Mouse (Mus musculus): Measurements from ENCODE around the gene Ankrd35. TPM values are rescaled to one million over a fixed set of nuclear protein-coding genes. Genes with fewer than 3 reads are reported as not detected.

The Ankrd35 gene
- polyA plus RNA-seq, 1 experiment from 2014 or later: 3.2 TPM

DNA sequence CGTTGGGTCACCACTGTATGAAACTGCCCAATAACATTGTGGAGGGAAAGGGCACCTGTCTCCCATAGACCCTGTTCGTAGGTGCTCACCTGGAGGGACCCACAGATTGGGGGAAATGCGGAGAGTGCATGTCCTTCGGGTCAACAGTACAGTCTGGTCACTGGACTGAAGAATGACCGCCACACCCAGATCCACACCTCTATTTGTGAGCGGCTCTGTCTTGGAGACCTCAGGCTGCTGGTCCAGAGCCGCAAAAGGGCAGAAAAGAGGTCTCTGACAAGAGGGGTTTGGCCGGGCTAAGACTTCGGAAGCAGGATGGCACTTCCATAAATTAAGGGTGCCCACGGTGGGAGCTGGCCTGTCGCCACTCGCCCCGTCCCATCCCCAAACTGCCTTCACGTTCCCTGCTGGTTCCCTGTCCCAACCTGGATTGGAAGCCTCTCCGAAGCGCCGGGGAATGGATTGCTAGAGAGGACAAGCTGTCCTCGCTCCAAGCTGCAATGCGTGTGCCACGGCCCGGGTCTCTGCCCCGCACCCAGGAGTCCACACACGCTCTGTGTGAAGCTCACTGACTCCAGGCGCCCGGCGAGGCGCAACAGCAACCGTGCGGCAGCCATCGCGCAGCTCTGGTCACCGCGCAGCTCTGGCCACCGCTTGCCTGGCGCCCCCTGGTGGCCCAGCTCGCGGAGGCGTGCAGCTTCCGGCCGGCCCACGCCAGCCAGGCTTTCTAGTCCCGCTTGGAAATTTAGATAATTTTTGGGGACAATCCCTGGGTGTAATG lies 38.2 kb downstream of the Ankrd35 start, which contains the start of gene Nudt17:
Nudt17 (minus strand) TSS at position 660 of the 781 bp plus-strand sequence.
- ATAC-seq: peak; percentile 93
- H3K4me1 ChIP-seq (ENCODE audit: control insufficient read depth, insufficient read depth, low read length): peaks cover 2% of the 10 kb centered on the region; the same call in 1 of the 2 replicates
- H3K4me2 ChIP-seq (ENCODE audit: low read length): peak within 1 kb of the TSS; percentile 74
- H3K27me3 ChIP-seq (ENCODE audit: control insufficient read depth, insufficient read depth, low read depth, low read length): no peaks in the 10 kb centered on the region
- no peak within 1 kb of the TSS for H3K27ac ChIP-seq (ENCODE audit: low read length)
- peak within 1 kb of the TSS; percentile 71 for H3K9ac ChIP-seq (ENCODE audit: low read depth, low read length)
- H3K36me3 ChIP-seq (ENCODE audit: control insufficient read depth, insufficient read depth, low read length): peaks cover 17% of the 10 kb centered on the region
- H3K4me3 ChIP-seq (ENCODE audit: low read depth, low read length): peak within 1 kb of the TSS; percentile 45
- H3K9me3 ChIP-seq (replicated peaks; ENCODE audit: control insufficient read depth, low read length, poor library complexity, severe bottlenecking): no peaks in the 10 kb centered on the region
- 4% methylated on average over 42 of the region's 42 CpGs for WGBS

DNA sequence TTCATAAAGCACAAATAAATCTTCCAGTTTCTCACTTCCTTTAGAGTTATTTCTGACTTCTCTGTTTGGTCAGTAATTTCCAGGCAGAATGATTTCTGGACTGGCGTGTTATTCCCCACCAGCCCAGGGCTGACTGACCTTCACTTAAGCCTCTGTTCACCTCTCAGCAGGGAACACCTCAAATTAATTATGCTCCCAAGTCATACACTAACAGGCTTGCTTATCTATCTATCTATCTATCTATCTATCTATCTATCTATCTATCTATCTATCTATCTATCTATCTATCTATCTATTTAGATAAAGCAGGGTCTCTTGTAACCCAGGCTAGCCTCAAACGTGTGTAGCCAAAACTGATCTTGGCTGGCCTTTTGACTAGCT lies 38.7 kb downstream of the Ankrd35 start:
- H3K9ac ChIP-seq (ENCODE audit: low read depth, low read length): peak overlapping the region; percentile 71
- H3K9me3 ChIP-seq (replicated peaks; ENCODE audit: control insufficient read depth, low read length, poor library complexity, severe bottlenecking): no peaks in the 10 kb centered on the region
- peak; percentile 27; the same call in 1 of the 2 replicates for ATAC-seq
- no peak overlapping the region for H3K27ac ChIP-seq (ENCODE audit: low read length)
- 47% methylated on average over 2 of the region's 2 CpGs for WGBS
- H3K4me1 ChIP-seq (ENCODE audit: control insufficient read depth, insufficient read depth, low read length): peaks cover 2% of the 10 kb centered on the region; the same call in 1 of the 2 replicates
- H3K4me3 ChIP-seq (ENCODE audit: low read depth, low read length): peak overlapping the region; percentile 45
- peak overlapping the region; percentile 74 for H3K4me2 ChIP-seq (ENCODE audit: low read length)
- peaks cover 23% of the 10 kb centered on the region for H3K36me3 ChIP-seq (ENCODE audit: control insufficient read depth, insufficient read depth, low read length)
- H3K27me3 ChIP-seq (ENCODE audit: control insufficient read depth, insufficient read depth, low read depth, low read length): no peaks in the 10 kb centered on the region

DNA sequence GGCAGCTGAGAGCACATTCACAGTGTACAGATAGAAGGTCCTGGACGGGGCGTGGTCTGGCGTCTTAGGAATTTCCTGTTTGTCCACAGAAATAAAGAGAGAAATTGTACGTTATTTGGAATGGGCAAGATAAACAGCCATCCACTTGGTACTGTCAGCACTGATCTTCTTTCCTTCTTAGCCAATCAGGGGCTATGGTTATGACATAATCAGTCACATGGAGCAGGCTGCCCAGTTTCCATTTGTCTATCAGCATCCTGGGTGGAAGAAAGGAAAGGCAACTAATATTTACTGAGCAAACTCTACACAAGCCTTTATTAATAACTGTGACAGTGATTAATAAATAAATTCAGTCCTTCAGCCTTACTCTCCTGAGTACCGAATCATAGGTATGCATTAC lies 44.4 kb downstream of the Ankrd35 start:
- Histone ChIP-seq H3K4me2 (ENCODE audit: low read length) (no peak overlapping the region), H3K27ac (ENCODE audit: low read length) (no peak overlapping the region), H3K9ac (ENCODE audit: low read depth, low read length) (no peak overlapping the region), H3K4me3 (ENCODE audit: low read depth, low read length) (no peak overlapping the region), H3K4me1 (ENCODE audit: control insufficient read depth, insufficient read depth, low read length) (no peaks in the 10 kb centered on the region), H3K9me3 (replicated peaks; ENCODE audit: control insufficient read depth, low read length, poor library complexity, severe bottlenecking) (no peaks in the 10 kb centered on the region), H3K36me3 (ENCODE audit: control insufficient read depth, insufficient read depth, low read length) (peaks cover 33% of the 10 kb centered on the region), H3K27me3 (ENCODE audit: control insufficient read depth, insufficient read depth, low read depth, low read length) (no peaks in the 10 kb centered on the region)
- ATAC-seq: no peak
- 95% methylated on average over 5 of the region's 5 CpGs for WGBS

DNA sequence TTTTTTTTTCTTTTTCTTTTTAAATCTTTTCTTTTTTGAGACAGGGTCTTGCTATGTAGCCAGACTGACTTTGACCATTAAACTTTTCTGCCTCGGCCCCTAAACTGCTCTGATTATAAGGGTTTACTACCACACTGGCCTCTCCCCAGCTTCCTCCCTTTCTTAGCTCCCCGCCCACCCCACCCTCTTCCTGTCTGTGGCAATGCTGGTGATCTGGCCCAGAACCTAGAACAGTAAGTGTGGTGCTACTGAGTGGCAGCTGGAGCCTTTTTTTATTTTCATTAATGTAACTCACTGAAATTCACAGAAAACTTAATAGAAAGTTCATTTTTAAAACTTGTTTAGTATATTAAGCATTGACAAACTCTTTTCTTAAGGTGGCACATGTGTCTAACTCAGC lies 45.9 kb downstream of the Ankrd35 start:
- WGBS: 81% methylated on average over 2 of the region's 2 CpGs
- Histone ChIP-seq H3K4me1 (ENCODE audit: control insufficient read depth, insufficient read depth, low read length) (no peaks in the 10 kb centered on the region), H3K36me3 (ENCODE audit: control insufficient read depth, insufficient read depth, low read length) (peaks cover 33% of the 10 kb centered on the region), H3K27me3 (ENCODE audit: control insufficient read depth, insufficient read depth, low read depth, low read length) (no peaks in the 10 kb centered on the region), H3K9ac (ENCODE audit: low read depth, low read length) (no peak overlapping the region), H3K4me2 (ENCODE audit: low read length) (no peak overlapping the region), H3K9me3 (replicated peaks; ENCODE audit: control insufficient read depth, low read length, poor library complexity, severe bottlenecking) (no peaks in the 10 kb centered on the region), H3K4me3 (ENCODE audit: low read depth, low read length) (no peak overlapping the region), H3K27ac (ENCODE audit: low read length) (no peak overlapping the region)
- ATAC-seq: no peak

DNA sequence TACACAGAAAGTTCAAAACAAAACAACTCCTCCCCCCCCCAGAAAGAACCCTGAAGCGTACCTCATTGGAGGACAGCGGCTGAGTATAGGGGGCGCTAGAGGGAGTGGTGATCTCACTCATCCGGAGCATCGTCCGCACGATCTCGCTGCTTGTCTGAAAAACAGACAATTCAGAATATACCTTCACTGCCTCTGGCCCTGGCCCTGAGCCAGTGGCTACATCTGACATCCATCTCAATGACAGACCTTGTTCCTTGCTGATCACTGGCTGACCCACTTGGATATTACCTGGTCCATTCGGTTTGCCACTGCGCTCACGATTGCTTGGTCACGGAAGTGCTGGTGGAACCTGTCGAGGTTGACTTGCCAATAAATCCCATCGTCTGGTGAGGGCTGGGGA lies 49.2 kb downstream of the Ankrd35 start:
- H3K4me3 ChIP-seq (ENCODE audit: low read depth, low read length): no peak overlapping the region
- H3K27ac ChIP-seq (ENCODE audit: low read length): no peak overlapping the region
- no peak overlapping the region for H3K9ac ChIP-seq (ENCODE audit: low read depth, low read length)
- H3K9me3 ChIP-seq (replicated peaks; ENCODE audit: control insufficient read depth, low read length, poor library complexity, severe bottlenecking): no peaks in the 10 kb centered on the region
- no peak overlapping the region for H3K4me2 ChIP-seq (ENCODE audit: low read length)
- H3K27me3 ChIP-seq (ENCODE audit: control insufficient read depth, insufficient read depth, low read depth, low read length): no peaks in the 10 kb centered on the region
- peaks cover 29% of the 10 kb centered on the region for H3K36me3 ChIP-seq (ENCODE audit: control insufficient read depth, insufficient read depth, low read length)
- H3K4me1 ChIP-seq (ENCODE audit: control insufficient read depth, insufficient read depth, low read length): no peaks in the 10 kb centered on the region
- ATAC-seq: no peak
- WGBS: 39% methylated on average over 14 of the region's 14 CpGs

DNA sequence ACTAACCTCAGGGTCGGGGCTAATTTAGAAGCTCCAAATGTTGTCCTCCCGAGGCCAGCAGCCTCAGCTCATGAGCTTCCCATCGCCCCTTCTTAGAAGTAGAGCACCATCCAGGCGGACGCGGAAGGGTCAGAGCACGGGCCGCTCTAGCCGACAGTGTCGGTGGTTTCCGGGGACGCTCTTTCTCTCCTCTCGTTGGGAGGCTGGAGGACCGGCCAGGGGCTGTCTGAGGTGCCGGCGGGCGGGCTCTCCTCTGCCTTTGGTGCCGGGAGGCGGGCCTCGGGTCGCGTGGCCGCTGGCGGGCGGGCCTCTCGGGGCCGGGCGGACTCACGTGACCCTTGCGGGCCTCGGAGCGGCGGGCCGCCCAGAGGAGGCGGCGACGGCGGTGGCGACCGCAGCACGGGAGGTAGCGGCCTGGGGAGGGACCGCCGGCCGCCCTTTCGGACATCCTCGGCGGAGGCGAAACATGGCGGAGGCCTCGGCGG lies 57.5 kb downstream of the Ankrd35 start, which contains the start of the genes Polr3c and Rnf115:
Polr3c (minus strand) TSS at position 286 of the 485 bp plus-strand sequence.
Rnf115 (plus strand) TSS at position 322 of the 485 bp plus-strand sequence.
- Histone ChIP-seq H3K4me2 (ENCODE audit: low read length) (peak within 1 kb of the TSS; percentile 82), H3K27ac (ENCODE audit: low read length) (peak within 1 kb of the TSS; percentile 83), H3K9ac (ENCODE audit: low read depth, low read length) (peak within 1 kb of the TSS; percentile 81), H3K27me3 (ENCODE audit: control insufficient read depth, insufficient read depth, low read depth, low read length) (no peaks in the 10 kb centered on the region), H3K4me1 (ENCODE audit: control insufficient read depth, insufficient read depth, low read length) (peaks cover 30% of the 10 kb centered on the region), H3K9me3 (replicated peaks; ENCODE audit: control insufficient read depth, low read length, poor library complexity, severe bottlenecking) (no peaks in the 10 kb centered on the region), H3K36me3 (ENCODE audit: control insufficient read depth, insufficient read depth, low read length) (peaks cover 7% of the 10 kb centered on the region; the same call in 1 of the 2 replicates), H3K4me3 (ENCODE audit: low read depth, low read length) (peak within 1 kb of the TSS; percentile 71)
- ATAC-seq: peak; percentile 98
- WGBS: under 1% methylated on average over 51 of the region's 52 CpGs

DNA sequence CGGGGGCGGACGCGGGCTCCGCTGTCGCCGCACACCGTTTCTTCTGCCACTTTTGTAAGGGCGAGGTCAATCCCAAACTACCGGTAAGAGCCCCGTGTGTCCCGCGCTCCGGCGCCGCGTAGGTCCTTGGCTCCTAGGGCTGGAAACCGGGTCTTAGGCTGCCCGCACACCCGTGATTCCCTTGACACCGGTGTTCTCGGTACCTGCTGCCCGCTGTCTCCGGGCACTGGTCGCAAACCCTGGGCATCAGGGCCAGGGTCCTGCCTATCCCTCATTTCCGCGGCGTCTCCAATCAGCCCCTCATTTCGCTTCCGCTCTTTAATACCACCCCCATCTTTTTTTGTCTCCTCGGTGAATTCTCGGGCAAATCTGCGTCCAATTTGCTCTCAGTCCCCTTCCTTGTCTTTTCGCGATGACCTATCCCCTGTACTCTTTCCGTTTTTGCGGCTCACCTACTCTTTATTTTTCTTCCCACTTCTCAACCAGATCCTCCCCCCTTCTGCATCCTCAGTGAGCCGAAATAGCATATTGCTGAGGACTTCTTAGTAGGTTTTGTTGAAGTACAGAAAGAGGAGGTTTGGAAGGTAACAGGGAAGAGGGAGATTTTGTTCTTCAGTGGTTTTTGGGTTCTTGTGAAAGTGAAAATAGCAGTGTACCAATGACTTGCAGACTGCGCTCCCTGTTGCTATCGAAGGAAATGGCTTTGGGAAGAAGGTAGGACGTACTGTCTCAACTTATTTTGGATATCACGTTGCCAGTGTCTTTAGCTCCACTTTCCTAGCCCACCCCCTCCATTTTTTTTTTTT lies 58.1 kb downstream of the Ankrd35 start:
- no peaks in the 10 kb centered on the region for H3K27me3 ChIP-seq (ENCODE audit: control insufficient read depth, insufficient read depth, low read depth, low read length)
- under 1% methylated on average over 40 of the region's 42 CpGs for WGBS
- peak overlapping the region; percentile 81 for H3K9ac ChIP-seq (ENCODE audit: low read depth, low read length)
- H3K36me3 ChIP-seq (ENCODE audit: control insufficient read depth, insufficient read depth, low read length): peaks cover 6% of the 10 kb centered on the region; the same call in 1 of the 2 replicates
- ATAC-seq: peak; percentile 68
- H3K4me2 ChIP-seq (ENCODE audit: low read length): peak overlapping the region; percentile 82
- H3K4me3 ChIP-seq (ENCODE audit: low read depth, low read length): peak overlapping the region; percentile 71
- H3K4me1 ChIP-seq (ENCODE audit: control insufficient read depth, insufficient read depth, low read length): peaks cover 30% of the 10 kb centered on the region
- H3K9me3 ChIP-seq (replicated peaks; ENCODE audit: control insufficient read depth, low read length, poor library complexity, severe bottlenecking): no peaks in the 10 kb centered on the region
- H3K27ac ChIP-seq (ENCODE audit: low read length): peak overlapping the region; percentile 83

DNA sequence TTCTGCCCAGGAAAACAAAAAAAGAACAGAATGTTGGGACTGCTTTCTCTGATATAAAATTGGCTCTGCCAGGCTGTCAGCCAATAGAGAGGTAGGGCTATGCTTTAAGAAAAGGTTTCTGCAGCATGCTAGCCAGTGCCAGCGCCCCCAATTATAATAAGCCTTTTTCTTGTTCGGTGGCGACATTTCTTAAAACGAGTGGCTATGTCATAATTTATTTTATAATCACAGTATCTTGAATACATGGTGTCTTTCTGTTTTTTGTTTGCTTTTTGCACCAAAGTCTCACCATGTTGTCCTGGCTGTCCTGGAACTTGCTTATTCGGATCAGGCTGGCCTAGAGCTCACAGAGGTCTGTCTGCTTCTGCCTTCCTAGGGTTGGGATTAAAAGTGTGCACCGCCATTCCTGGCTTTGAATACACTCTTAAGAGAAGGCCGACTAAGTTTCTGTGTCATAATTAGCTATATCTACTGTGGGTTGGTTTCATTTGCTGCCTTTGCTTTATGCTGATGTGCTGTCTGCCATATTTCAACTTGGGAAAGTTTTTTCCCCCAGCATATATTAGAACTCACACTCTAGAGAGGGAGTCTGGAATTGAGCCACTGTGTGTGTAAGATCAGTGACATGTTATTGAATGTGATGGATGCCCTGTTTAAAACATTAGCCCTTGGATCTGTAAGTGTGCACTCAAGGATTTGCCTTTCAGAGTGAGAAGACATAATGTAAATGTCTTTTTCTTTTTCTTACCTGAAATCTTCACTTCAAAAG lies 58.9 kb downstream of the Ankrd35 start:
- Histone ChIP-seq H3K36me3 (ENCODE audit: control insufficient read depth, insufficient read depth, low read length) (peaks cover under 1% of the 10 kb centered on the region; the same call in 1 of the 2 replicates), H3K9me3 (replicated peaks; ENCODE audit: control insufficient read depth, low read length, poor library complexity, severe bottlenecking) (no peaks in the 10 kb centered on the region), H3K4me2 (ENCODE audit: low read length) (peak overlapping the region; percentile 82), H3K4me3 (ENCODE audit: low read depth, low read length) (peak overlapping the region; percentile 71), H3K27ac (ENCODE audit: low read length) (peak overlapping the region; percentile 83; the same call in 1 of the 2 replicates), H3K27me3 (ENCODE audit: control insufficient read depth, insufficient read depth, low read depth, low read length) (no peaks in the 10 kb centered on the region), H3K4me1 (ENCODE audit: control insufficient read depth, insufficient read depth, low read length) (peaks cover 30% of the 10 kb centered on the region), H3K9ac (ENCODE audit: low read depth, low read length) (peak overlapping the region; percentile 81; the same call in 1 of the 2 replicates)
- 32% methylated on average over 7 of the region's 7 CpGs for WGBS
- ATAC-seq: no peak

Measured in midbrain, embryonic 16.5 days (tissue).